Mouse (Mus musculus): ENCODE results near the gene Asic5. TPM values are rescaled to one million over a fixed set of nuclear protein-coding genes. Genes with fewer than 3 reads are reported as not detected.

Asic5 gene
- polyA plus RNA-seq (2012; ENCODE audit: low replicate concordance) = not detected in 2 replicates

DNA sequence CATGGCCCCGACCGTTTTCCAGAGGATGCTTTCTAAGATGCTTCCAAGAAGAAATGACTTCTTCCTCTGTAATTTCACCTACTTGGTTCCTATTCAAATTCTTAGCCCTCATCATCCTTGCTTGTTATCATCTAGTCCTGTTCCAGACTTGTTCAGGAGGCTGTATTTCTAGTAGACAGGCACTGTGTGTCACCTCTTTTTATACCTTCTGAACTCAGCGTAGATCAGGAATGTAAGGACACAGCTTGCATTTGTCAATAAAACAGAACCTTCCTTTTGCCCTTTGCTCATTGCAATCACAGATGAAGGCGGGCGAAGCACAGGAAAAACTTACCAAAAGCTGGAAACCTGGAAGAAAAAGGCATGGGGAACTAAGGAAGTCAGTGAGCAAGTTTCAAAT lies at the start of gene Asic5:
Asic5 (plus strand) TSS at position 301 of the 400 bp plus-strand sequence.

DNA sequence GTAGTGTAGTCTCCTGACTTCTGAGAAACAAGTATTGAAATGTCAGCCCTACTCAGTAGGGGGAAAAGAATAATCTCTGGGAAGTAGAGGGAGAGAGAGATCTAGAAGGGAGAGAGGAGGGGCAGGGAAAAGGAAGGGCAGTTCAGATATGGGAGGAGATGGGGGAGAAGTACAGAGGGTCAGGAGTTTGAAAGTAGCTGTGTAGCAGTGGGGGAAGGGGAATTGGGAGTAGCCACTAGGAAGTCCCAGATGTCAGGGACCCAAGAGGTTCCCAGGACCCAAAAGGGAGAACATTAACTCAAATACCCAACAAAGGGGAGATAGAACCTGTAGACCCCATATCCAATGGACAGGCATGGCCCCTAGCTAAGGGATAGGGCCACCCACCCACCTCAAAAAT lies 6.0 kb upstream of the Asic5 start, which contains the start of gene Tdo2:
Tdo2 (minus strand) TSS at position 101 of the 400 bp plus-strand sequence.

Other genes starting within 250 kb of the Asic5 start
- 49.4 and 71.8 TPM in 2 replicates for gene Ctso, start 49.7 kb upstream of the Asic5 start, polyA plus RNA-seq (2012; ENCODE audit: low replicate concordance)
- not detected in 2 replicates for gene Tdo2, start 6.1 kb upstream of the Asic5 start, polyA plus RNA-seq (2012; ENCODE audit: low replicate concordance)
- 0.35 TPM in 1 of 2 replicates, not detected in the other for gene Gucy1b1, start 92.4 kb downstream of the Asic5 start, polyA plus RNA-seq (2012; ENCODE audit: low replicate concordance)
- 0.12 and 0.36 TPM in 2 replicates for gene Gucy1a1, start 163.5 kb downstream of the Asic5 start, polyA plus RNA-seq (2012; ENCODE audit: low replicate concordance)

All from hematopoietic multipotent progenitor cell, adult 10-12 weeks (in vitro differentiated cells).